Mouse (Mus musculus): Measurements from ENCODE around the gene Psmc6. TPM values are rescaled to one million over a fixed set of nuclear protein-coding genes. Genes with fewer than 3 reads are reported as not detected.
A peak's percentile ranks its signal among the peaks of the same experiment; 100 is the strongest.

The Psmc6 gene
- polyA plus RNA-seq, 1 experiment: 38.0 TPM

GRCm38 (mm10) chr14:45378771-45379170 lies 49.2 kb downstream of the Psmc6 start:
- H3K36me3 ChIP-seq (ENCODE audit: control insufficient read depth, insufficient read depth, low read length): peaks cover 3% of the 10 kb centered on the region; the same call in 1 of the 2 replicates
- H3K27me3 ChIP-seq (ENCODE audit: control insufficient read depth, insufficient read depth, low read length): no peaks in the 10 kb centered on the region
- no peak overlapping the region for H3K27ac ChIP-seq (ENCODE audit: control insufficient read depth, insufficient read depth, low read length)
- H3K4me3 ChIP-seq (ENCODE audit: control insufficient read depth, insufficient read depth, low read length): no peak overlapping the region
- DNase-seq: no peak
- H3K4me1 ChIP-seq (replicated peaks; ENCODE audit: control insufficient read depth, insufficient read depth, low read length): no peaks in the 10 kb centered on the region
- TF ChIP-seq POLR2A (IDR thresholded peaks at IDR 0.05; ENCODE audit: control insufficient read depth, extremely low read depth, insufficient read depth, low read length, poor library complexity) (no peak), CTCF (IDR thresholded peaks at IDR 0.05; ENCODE audit: borderline replicate concordance, control insufficient read depth, extremely low read depth, insufficient read depth, low read length, poor library complexity) (no peak)
- 96% methylated on average over 3 of the region's 3 CpGs for WGBS

DNA sequence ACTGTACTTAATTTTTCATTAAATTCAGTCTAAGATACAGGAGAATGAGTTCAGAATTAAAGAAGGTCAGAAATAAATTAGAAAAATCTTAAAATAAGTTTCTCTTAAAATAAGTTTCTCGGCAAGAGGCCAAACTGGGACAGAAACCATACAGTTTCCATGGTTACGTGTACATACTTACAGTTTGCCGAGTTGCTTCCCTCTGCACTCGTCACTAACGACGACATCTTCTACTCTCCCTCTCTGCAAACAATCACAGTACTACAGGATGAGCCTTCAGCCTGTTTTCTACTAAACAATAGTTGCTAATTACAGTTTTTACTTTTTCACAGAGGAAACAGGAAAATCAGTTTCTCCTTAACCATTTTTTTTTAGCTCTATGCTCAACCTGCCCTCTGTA lies 51.2 kb downstream of the Psmc6 start:
- H3K4me1 ChIP-seq (replicated peaks; ENCODE audit: control insufficient read depth, insufficient read depth, low read length): no peaks in the 10 kb centered on the region
- no peak overlapping the region for H3K27ac ChIP-seq (ENCODE audit: control insufficient read depth, insufficient read depth, low read length)
- peaks cover 3% of the 10 kb centered on the region; the same call in 1 of the 2 replicates for H3K36me3 ChIP-seq (ENCODE audit: control insufficient read depth, insufficient read depth, low read length)
- TF ChIP-seq CTCF (IDR thresholded peaks at IDR 0.05; ENCODE audit: borderline replicate concordance, control insufficient read depth, extremely low read depth, insufficient read depth, low read length, poor library complexity): no peak
- TF ChIP-seq POLR2A (IDR thresholded peaks at IDR 0.05; ENCODE audit: control insufficient read depth, extremely low read depth, insufficient read depth, low read length, poor library complexity): no peak
- no peak for DNase-seq
- 94% methylated on average over 6 of the region's 6 CpGs for WGBS
- H3K4me3 ChIP-seq (ENCODE audit: control insufficient read depth, insufficient read depth, low read length): no peak overlapping the region
- no peaks in the 10 kb centered on the region for H3K27me3 ChIP-seq (ENCODE audit: control insufficient read depth, insufficient read depth, low read length)

- Histone ChIP-seq H3K4me1 (replicated peaks; ENCODE audit: control insufficient read depth, insufficient read depth, low read length) (no peaks in the 10 kb centered on the region), H3K27ac (ENCODE audit: control insufficient read depth, insufficient read depth, low read length) (no peak overlapping the region), H3K36me3 (ENCODE audit: control insufficient read depth, insufficient read depth, low read length) (peaks cover 3% of the 10 kb centered on the region; the same call in 1 of the 2 replicates), H3K27me3 (ENCODE audit: control insufficient read depth, insufficient read depth, low read length) (no peaks in the 10 kb centered on the region), H3K4me3 (ENCODE audit: control insufficient read depth, insufficient read depth, low read length) (no peak overlapping the region)
- TF ChIP-seq POLR2A (IDR thresholded peaks at IDR 0.05; ENCODE audit: control insufficient read depth, extremely low read depth, insufficient read depth, low read length, poor library complexity) (no peak), CTCF (IDR thresholded peaks at IDR 0.05; ENCODE audit: borderline replicate concordance, control insufficient read depth, extremely low read depth, insufficient read depth, low read length, poor library complexity) (no peak)
- DNase-seq: no peak
- 85% methylated on average over 4 of the region's 4 CpGs for WGBS
Observed at GRCm38 (mm10) chr14:45382912-45383311, 53.3 kb downstream of the Psmc6 start.

GRCm38 (mm10) chr14:45385596-45385995 lies 56.0 kb downstream of the Psmc6 start:
- H3K27ac ChIP-seq (ENCODE audit: control insufficient read depth, insufficient read depth, low read length): no peak overlapping the region
- 97% methylated on average over 2 of the region's 2 CpGs for WGBS
- H3K36me3 ChIP-seq (ENCODE audit: control insufficient read depth, insufficient read depth, low read length): no peaks in the 10 kb centered on the region; the same call in 1 of the 2 replicates
- H3K27me3 ChIP-seq (ENCODE audit: control insufficient read depth, insufficient read depth, low read length): no peaks in the 10 kb centered on the region
- DNase-seq: no peak
- H3K4me3 ChIP-seq (ENCODE audit: control insufficient read depth, insufficient read depth, low read length): no peak overlapping the region
- H3K4me1 ChIP-seq (replicated peaks; ENCODE audit: control insufficient read depth, insufficient read depth, low read length): 0 out of 2 replicates have a peak, but pooled peaks cover 6% of the 10 kb centered on the region
- TF ChIP-seq CTCF (IDR thresholded peaks at IDR 0.05; ENCODE audit: borderline replicate concordance, control insufficient read depth, extremely low read depth, insufficient read depth, low read length, poor library complexity) (no peak), POLR2A (IDR thresholded peaks at IDR 0.05; ENCODE audit: control insufficient read depth, extremely low read depth, insufficient read depth, low read length, poor library complexity) (no peak)

DNA sequence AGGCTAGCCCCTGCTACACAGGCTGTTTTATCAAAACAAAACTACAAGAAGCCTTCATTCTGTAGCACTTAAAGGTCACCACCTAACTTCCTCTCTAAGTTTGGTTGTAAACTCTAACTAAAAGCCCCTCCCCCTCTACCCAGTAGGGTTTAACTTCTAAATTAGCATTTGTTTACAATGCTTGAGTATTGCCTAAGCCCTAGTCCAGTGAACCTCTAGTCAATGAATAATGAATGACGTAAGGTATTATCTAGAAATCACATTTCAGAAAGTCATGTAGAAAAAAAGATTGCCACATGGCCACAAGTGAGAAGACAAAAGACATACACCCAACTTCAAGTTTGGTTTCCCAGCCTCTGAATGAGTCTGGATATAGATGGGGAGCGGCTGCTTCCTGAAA lies 57.9 kb downstream of the Psmc6 start:
- H3K4me1 ChIP-seq (replicated peaks; ENCODE audit: control insufficient read depth, insufficient read depth, low read length): 0 out of 2 replicates have a peak, but pooled peaks cover 6% of the 10 kb centered on the region
- H3K27me3 ChIP-seq (ENCODE audit: control insufficient read depth, insufficient read depth, low read length): no peaks in the 10 kb centered on the region
- WGBS: 49% methylated on average over 2 of the region's 2 CpGs
- no peak overlapping the region for H3K4me3 ChIP-seq (ENCODE audit: control insufficient read depth, insufficient read depth, low read length)
- no peak for TF ChIP-seq CTCF (IDR thresholded peaks at IDR 0.05; ENCODE audit: borderline replicate concordance, control insufficient read depth, extremely low read depth, insufficient read depth, low read length, poor library complexity)
- no peak overlapping the region; the same call in 1 of the 2 replicates for H3K27ac ChIP-seq (ENCODE audit: control insufficient read depth, insufficient read depth, low read length)
- H3K36me3 ChIP-seq (ENCODE audit: control insufficient read depth, insufficient read depth, low read length): no peaks in the 10 kb centered on the region
- no peak for DNase-seq

- H3K4me3 ChIP-seq (ENCODE audit: control insufficient read depth, insufficient read depth, low read length): peak overlapping the region; percentile 84
Observed at GRCm38 (mm10) chr14:45388345-45389181, 59.0 kb downstream of the Psmc6 start.

More at GRCm38 (mm10) chr14:45388345-45389181, 59.0 kb downstream of the Psmc6 start:
- H3K27me3 ChIP-seq (ENCODE audit: control insufficient read depth, insufficient read depth, low read length): no peaks in the 10 kb centered on the region
- TF ChIP-seq CTCF (IDR thresholded peaks at IDR 0.05; ENCODE audit: borderline replicate concordance, control insufficient read depth, extremely low read depth, insufficient read depth, low read length, poor library complexity) (0 out of 2 replicates have a peak, but pooled peaks have one; percentile 9), POLR2A (IDR thresholded peaks at IDR 0.05; ENCODE audit: control insufficient read depth, extremely low read depth, insufficient read depth, low read length, poor library complexity) (no peak)
- no peaks in the 10 kb centered on the region for H3K36me3 ChIP-seq (ENCODE audit: control insufficient read depth, insufficient read depth, low read length)
- 0 out of 2 replicates have a peak, but pooled peaks cover 6% of the 10 kb centered on the region for H3K4me1 ChIP-seq (replicated peaks; ENCODE audit: control insufficient read depth, insufficient read depth, low read length)
- peak; percentile 81 for DNase-seq
- WGBS: under 1% methylated on average over 69 of the region's 71 CpGs
- H3K27ac ChIP-seq (ENCODE audit: control insufficient read depth, insufficient read depth, low read length): peak overlapping the region; percentile 50; the same call in 1 of the 2 replicates

All from thymus, adult 2 months (tissue).